Mouse (Mus musculus) lung, adult 2 months (tissue): ENCODE measurements at regions not wholly inside any gene's neighbourhood (a gene's known extent, or its start where the extent isn't known, plus 50 kb on each side); places are given as distances from the start of the nearest gene placed in this dataset.

Source experiments
- DNase-seq: peaks from one replicate; pipeline ENCODE4 v3.0.0; 2022
- H3K4me1 ChIP-seq: fragments of 200-500 bp; 2 replicates; pipeline ENCODE4 v1.6.1; 2011; ENCODE audit warnings: low read length; ENCODE audit not compliant: control insufficient read depth, insufficient read depth
- H3K4me3 ChIP-seq: fragments of 200-500 bp; replicated peaks from 2 replicates; pipeline ENCODE3; 2011; ENCODE audit warnings: low read depth, mild to moderate bottlenecking, control low read depth, low read length; ENCODE audit errors: extremely low read depth
- CTCF ChIP-seq: fragments of 200-500 bp; IDR thresholded peaks from 2 replicates; pipeline ENCODE4 v1.5.1; 2011; ENCODE audit warnings: mild to moderate bottlenecking, low read length, control low read depth; ENCODE audit not compliant: insufficient read depth
- POLR2A ChIP-seq: fragments of 200-500 bp; IDR thresholded peaks from 2 replicates; pipeline ENCODE4 v1.6.1; 2011; ENCODE audit warnings: low read depth, mild to moderate bottlenecking, control low read depth, low read length, borderline replicate concordance; ENCODE audit errors: extremely low read depth
- WGBS: fragments of 180-500 bp; shearing (Covaris S2); methylation state at CpG from one replicate; pipeline ENCODE4 v1.1.7; 2018; 5-methylcytosine and 5-hydroxymethylcytosine counted together

GRCm38 (mm10) chr10:42131798-42132197, 113.6 kb upstream of the Armc2 start:
- DNase-seq: no peak
- Histone ChIP-seq H3K4me1 (0 out of 2 replicates have a peak, but pooled peaks cover 3% of the 10 kb centered on the region), H3K4me3 (no peak overlapping the region)
- TF ChIP-seq POLR2A (no peak), CTCF (no peak)
- 90% methylated on average over 6 of the region's 6 CpGs for WGBS

DNA sequence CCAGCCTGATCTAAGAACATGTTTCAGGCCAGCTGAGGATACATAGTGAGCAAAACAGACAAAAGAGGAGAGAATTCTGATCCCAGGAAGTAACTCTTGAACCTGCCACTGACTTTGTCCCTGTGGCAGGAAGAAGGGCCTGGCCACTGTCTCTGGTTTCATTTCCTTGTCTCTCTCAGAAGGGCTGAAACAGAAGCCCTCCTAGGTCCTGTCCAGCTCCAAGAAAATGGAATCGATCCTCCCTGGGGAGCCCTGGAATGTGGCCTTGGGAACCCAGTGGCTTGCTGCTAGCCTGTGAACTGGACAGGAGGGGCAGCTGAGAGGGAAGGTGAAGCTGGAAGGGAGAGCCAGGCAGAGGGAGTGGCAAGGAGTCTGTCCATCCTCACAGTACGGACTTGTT, 113.1 kb upstream of the Armc2 start:
- TF ChIP-seq POLR2A (no peak), CTCF (no peak)
- no peak overlapping the region for H3K4me3 ChIP-seq
- H3K4me1 ChIP-seq: 0 out of 2 replicates have a peak, but pooled peaks cover 3% of the 10 kb centered on the region
- no peak for DNase-seq
- WGBS: 37% methylated on average over 2 of the region's 2 CpGs

DNA sequence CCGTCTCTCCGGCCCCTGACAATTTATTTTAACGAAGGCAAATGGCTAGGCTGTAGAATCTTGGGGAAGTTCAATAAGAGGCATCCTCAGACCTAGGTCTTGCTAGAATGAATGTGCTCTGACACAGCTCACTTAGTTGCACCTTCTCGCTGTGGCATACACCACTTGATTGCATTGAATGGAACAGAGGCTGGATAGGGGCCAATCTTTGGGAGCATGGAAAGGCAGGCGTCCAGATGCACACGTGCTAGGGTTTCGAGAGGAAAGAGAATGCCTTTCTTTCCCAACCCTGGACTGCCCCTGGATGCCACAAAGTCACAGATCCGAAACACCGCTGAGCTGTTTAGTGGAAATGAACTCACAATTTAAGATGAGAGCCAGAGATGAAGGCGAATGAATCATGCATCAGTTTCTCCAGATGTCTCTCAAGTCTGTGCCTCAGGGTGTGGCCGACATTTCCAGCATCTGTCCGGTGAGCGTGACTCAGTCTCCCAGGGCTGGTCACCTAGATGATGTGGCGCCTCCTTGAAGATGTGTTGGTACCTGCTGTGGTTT, 109.7 kb upstream of the Armc2 start:
- peak; percentile 53 for DNase-seq
- WGBS: 81% methylated on average over 14 of the region's 14 CpGs

GRCm38 (mm10) chr10:42126816-42127215, 108.6 kb upstream of the Armc2 start:
- TF ChIP-seq POLR2A: no peak
- H3K4me3 ChIP-seq: no peak overlapping the region
- WGBS: 93% methylated on average over 1 of the region's 1 CpGs

More for the DNA sequence above, 109.7 kb upstream of the Armc2 start:
- 0 out of 2 replicates have a peak, but pooled peaks cover 3% of the 10 kb centered on the region for H3K4me1 ChIP-seq
- H3K4me3 ChIP-seq: no peak overlapping the region
- no peak for TF ChIP-seq CTCF
- TF ChIP-seq POLR2A: no peak

DNA sequence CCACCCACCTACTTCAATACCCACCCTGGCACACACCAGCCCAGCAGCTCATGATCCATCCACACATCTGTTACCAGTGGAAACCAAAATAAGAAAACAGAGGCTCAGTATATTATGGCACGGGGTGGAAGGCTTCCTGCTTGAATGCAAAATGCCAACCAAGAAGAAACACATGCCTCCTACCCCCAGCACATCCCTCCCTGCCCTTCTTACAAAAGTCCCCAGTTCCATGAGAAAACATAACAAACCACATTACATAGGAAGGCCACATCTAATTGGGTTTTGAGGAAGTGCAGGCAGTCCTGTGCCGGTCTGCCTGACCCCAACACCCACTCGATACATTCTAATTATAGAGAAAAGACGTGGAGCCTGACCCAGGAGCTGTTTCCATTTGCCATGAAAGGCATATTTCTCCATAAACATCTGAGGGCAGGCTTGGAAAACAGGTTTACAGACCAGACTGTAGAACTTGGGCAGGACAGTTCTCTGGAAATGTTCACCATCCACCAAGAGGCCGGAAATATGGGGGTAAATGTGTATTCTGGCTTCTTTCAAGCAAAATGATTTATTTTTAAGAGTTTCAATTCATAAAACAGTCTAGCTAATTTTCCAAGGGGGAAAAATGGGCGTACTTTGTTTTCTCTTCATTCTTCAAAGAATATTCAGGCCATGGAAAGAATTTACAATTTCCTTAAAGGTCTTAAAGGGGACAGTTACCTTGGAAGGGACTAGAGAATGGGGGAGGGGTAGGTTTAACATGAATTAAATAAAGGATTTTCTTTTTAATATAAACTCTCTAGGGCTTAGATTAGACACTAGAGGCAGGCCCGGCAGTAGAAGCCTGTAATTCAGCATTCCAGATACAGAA, 104.8 kb upstream of the Armc2 start:
- DNase-seq: no peak
- Histone ChIP-seq H3K4me1 (no peaks in the 10 kb centered on the region), H3K4me3 (no peak overlapping the region)
- no peak for TF ChIP-seq POLR2A
- TF ChIP-seq CTCF: no peak
- 59% methylated on average over 7 of the region's 7 CpGs for WGBS

More at GRCm38 (mm10) chr10:42126816-42127215, 108.6 kb upstream of the Armc2 start:
- 0 out of 2 replicates have a peak, but pooled peaks cover 3% of the 10 kb centered on the region for H3K4me1 ChIP-seq
- no peak for DNase-seq

DNA sequence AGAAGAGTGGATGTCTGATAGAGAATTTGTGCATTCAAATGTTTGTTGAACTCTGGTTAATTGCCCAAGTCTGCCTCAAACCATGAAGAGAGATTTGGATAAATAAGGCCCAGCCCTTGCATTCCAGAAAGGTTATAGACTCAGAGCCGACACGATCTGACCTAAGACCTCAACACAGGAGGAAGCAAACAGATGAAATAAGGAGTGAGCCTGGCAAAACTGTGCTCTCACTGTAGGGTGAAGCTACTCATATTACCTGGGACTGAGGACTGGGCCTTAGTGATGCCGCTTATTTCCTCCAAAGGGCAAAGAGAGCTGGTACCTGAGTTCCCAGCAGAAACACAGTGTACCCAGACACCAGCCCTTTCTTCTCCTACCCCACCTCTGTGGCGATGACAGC, 103.7 kb upstream of the Armc2 start:
- H3K4me3 ChIP-seq: no peak overlapping the region
- no peak for DNase-seq
- TF ChIP-seq CTCF: no peak
- TF ChIP-seq POLR2A: no peak
- H3K4me1 ChIP-seq: no peaks in the 10 kb centered on the region
- 67% methylated on average over 4 of the region's 4 CpGs for WGBS

GRCm38 (mm10) chr10:42119326-42119725, 101.1 kb upstream of the Armc2 start:
- H3K4me3 ChIP-seq: no peak overlapping the region
- TF ChIP-seq CTCF (no peak), POLR2A (no peak)
- H3K4me1 ChIP-seq: peaks cover 4% of the 10 kb centered on the region
- no peak for DNase-seq
- 68% methylated on average over 12 of the region's 12 CpGs for WGBS

DNA sequence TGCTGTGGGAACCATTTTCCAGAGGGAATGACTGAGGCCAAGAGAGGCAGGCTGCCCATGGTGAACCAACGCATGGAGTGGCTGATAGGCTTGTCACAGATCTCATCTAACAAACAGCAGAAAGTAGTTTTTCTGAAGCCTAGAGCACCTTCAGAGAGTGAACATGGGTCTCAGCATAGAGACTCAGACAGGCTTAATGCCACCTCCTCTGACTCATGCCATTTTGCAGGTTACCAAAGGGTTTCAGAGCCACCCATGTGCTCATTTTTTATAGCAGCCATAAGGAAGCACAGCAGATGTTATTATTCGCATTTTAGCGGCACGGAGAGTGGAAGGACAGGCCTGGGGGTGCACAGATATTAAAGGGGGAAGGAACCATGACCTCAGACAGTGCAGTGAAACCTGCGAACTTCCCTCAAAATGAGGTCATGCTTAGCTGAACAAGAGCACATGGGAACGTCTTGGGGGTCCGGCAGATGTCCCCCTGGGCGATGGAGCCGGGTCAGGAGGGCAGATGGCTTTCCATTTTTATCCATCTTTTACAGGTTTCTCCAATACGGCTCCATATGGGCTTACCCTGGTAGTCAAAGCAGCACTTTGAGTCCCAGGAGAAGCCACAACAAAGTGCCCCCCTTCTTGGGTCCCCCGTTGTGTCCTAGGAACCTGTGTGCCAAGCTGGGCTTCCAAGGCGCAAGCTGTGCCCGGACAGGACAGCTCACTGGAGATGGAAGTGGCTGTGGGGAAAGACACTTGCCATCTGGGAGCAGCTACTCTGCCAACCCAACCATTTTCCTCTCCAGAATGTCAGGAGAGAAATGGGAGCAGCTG, 100.3 kb upstream of the Armc2 start:
- Histone ChIP-seq H3K4me3 (no peak overlapping the region), H3K4me1 (peaks cover 4% of the 10 kb centered on the region)
- no peak for DNase-seq
- no peak for TF ChIP-seq CTCF
- TF ChIP-seq POLR2A: no peak
- WGBS: 74% methylated on average over 13 of the region's 13 CpGs

DNA sequence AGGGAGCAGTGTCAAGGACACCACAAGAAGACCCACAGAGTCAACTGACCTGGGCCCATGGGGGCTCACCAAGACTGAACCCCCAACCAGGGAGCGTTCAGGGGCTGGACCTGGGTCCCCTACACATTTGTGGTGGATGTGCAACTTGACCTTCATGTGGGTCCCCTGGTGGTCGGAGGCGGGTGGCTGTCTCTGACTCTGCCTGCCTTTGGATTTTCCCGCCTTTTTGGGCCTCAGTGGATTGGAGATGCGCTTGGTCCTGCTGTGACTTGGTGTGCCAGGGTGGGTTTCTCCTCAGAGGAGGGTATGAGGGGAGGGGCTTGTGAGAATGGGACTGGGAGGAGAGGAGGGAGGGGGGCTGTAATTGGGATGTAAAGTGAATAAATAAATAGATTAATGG, 99.3 kb upstream of the Armc2 start:
- TF ChIP-seq POLR2A (no peak), CTCF (no peak)
- DNase-seq: no peak
- peaks cover 4% of the 10 kb centered on the region for H3K4me1 ChIP-seq
- WGBS: 96% methylated on average over 5 of the region's 5 CpGs
- H3K4me3 ChIP-seq: no peak overlapping the region
